Mouse (Mus musculus) 3134 (cell line): ENCODE measurements around the gene Itpr1.

Experiments
- DNase-seq: peaks from one replicate; pipeline ENCODE4 v3.0.0-alpha.2; 2011; ENCODE audit warnings: low spot score; ENCODE audit not compliant: insufficient read length; ENCODE audit errors: extremely low read depth

Itpr1 gene

DNA sequence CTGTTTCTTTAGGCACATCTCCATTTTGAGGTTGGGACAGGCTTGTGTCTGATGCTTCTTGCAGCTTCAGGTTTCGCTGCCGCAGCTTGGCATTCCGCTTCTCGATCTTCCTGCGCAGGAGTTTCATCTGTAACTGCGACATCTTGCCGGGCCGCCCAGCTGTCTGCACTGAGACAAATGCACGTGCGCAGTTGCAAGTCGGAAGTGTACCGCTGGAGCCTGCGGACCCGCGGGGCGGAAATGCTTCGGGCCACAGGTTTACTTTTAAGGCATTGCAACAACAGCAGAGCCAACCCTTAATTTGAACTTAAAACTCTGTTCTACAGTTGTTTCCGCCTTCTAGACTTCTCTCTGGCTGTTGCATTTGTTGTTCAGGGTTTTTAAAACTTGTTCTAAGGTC is 352.6 kb downstream of the Itpr1 start:
- peak; percentile 13 for DNase-seq

DNA sequence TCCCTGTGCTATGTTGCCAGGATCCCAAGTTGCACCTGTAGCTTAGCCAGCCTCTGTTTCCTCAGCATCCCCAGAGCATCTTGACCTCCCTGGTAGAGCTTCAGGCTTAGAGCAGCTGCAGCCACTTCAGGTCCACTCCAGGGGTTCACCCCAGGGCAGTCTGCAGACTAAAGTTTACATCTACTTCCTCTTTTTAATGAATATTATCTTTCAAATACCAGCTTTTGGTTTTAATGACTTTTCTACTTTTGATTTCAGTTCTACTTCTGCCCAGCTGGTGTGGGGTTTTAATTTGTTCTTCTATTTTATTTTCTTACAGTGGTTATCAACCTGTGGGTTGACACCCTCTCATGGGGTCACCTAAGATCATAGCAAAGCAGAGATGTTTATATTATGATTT is 353.7 kb downstream of the Itpr1 start:
- DNase-seq = no peak

DNA sequence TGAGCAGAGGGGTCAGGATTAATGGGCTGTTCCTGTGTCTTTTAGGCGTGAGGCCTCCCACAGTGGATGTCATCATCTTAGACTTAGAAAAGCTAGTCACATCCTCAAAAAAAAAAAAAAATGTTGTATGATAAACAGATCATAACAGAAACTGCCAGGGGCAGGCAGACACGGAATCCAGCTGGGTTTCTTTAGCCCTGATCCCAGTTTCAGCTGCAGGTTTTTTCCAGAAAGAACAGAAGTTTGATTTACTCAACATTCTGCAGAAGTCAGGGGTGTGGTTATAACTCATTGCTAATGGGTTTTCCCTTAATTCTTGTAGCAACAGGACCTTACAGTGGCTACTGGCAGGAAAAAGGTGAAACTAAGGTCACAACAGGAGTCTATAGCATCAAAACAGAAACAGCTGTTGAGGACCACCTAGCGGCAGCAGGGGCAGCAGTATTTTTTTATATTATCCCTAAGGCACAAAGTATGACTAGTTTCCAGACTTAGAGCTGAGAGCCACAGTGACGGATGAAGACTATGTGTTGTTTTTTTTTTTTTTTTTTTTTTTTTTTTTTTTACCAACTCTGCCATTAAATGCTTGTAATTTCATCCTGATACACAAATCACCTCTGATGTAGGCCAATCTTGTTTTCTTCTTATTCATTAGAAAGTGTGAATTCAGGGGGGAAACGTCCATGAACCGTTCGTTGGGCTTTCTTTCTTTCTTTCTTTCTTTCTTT is 356.7 kb downstream of the Itpr1 start:
- peak; percentile 16 for DNase-seq

DNA sequence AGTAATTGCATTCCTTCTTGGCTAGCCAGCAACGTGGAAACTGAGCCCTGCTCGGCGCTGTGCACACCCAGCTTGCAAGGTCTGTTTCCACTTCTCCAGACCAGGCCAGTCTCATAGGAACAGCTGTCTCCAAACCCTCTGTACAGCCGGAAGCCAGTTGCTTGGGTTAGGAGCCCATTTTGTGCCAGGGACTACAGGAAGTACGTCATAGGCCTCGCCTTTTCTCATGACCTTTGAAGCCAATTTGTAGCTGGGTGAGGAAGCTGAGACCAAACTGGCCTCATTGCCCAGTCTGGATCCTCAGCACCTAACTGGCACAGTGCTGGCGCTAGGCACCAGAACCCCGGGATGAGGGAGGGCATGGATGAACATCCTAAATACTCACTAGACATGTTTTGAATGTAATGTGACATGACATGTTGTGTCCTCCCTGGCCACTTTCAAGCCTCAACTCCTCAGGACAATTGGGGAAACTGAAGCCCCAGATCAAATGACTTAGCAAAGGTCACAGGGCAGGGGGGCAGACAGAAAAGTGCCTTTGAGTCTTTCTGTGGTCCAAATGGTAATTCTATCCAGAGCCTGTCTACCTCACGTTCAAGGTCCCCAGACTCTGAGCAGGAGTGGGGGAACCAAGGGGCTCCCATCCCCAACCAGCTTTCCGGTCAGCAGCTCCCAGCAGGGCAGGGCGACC is 357.6 kb downstream of the Itpr1 start:
- DNase-seq = peak; percentile 53

DNA sequence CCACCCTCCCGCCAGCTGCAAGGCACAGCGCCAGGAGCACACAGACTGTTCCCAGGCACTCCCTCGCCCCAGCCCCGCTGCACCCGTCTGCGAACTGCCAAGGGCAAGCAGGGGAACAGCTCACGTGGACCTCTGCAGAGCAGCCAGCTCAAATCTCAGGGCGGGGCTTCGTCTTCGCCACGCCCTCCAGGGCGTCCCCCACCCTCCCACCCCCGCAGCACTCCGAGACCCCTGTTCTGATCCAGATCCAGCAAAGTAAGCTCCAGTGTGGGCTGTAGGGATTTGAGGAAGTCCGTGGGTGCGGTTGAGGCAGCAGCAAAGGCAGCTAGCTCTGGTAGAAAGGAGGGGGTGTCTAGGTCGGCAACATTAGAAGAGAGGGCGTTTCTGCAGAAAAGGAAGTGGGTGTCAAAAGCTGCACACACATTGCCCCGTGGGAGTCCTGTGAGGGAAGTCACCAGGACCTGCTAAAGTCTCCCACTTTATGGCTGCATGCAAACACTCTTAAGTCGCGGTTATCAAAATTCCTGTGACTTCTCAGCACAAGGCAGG is 358.2 kb downstream of the Itpr1 start:
- DNase-seq = peak; percentile 86

DNA sequence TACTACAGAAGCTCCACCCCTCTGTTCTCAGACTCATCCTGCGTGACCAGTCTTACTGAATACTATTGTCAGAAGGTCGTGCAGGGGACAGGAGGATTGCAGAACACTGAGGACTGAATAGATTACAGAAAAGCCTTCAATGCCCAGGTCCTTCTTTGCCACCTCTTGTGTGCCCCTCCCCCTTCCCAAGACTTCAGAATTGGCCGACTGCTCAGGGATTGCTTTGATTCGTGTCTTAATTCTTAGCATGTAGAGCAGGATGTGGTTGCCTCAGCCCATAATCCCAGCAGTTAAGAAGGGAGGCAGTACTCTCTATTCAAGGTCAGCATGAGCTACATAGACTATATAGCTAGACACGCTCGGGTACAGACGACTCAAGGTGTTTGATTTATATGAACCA is 359.8 kb downstream of the Itpr1 start:
- DNase-seq = no peak

DNA sequence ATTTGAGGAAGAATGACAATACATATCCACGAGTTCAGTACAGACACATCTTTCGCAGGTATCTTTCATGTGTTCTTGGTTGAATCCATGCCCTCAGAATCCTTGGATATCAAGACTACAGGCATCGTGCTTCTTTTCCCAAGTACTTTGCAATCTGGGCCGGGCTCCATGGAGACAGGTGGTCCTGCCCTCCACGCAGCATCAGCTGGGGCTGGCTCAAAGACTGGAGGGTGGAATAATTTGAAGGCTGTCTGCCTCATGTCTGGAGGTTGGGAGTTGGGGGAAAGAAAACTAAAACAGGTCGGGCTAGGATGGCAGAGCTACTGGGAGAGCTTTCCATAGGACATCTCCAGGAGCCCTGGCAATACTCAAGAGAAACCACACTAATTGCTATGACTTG is 364.2 kb downstream of the Itpr1 start:
- DNase-seq = no peak

DNA sequence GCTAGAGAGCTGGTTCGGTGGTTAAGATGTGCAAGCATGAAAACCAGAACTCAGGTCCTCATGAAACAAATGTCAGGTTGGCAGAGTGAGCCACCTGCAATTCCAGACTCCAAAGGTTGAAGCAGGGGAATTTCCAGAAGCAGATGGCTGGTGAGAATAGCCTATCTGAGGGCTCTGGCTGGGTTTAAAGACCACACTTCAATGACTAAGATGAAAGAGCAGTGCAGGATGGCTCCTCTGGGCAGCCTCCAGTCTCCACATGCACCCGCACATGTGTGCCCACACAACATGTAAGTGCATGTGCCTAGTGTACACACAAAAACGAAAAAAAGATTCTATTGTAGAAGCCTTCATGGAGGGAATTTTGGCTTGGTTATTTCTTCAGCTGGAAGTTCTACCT is 375.5 kb downstream of the Itpr1 start:
- DNase-seq = no peak

- DNase-seq = no peak
These were observed 379.3 kb downstream of the Itpr1 start for GRCm38 (mm10) chr6:108592227-108592626.

DNA sequence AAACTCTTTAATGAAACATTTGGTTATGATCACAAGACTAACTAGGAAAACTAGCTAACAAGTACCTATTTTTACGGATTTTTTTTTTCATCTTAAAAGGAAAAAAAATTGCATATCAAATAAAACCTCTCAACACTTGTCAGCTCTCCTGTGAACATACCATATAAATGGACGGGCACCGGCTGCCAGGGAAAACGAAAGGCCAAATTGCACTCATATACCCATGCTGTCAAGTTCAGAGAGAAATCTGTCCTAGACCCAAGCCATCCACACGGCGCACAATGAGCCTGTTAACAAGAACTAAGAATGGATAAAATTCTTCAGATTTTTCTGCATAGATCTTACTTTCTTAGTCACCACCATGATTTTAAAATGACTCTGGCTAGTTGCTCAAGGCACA is 379.7 kb downstream of the Itpr1 start:
- DNase-seq = no peak

DNA sequence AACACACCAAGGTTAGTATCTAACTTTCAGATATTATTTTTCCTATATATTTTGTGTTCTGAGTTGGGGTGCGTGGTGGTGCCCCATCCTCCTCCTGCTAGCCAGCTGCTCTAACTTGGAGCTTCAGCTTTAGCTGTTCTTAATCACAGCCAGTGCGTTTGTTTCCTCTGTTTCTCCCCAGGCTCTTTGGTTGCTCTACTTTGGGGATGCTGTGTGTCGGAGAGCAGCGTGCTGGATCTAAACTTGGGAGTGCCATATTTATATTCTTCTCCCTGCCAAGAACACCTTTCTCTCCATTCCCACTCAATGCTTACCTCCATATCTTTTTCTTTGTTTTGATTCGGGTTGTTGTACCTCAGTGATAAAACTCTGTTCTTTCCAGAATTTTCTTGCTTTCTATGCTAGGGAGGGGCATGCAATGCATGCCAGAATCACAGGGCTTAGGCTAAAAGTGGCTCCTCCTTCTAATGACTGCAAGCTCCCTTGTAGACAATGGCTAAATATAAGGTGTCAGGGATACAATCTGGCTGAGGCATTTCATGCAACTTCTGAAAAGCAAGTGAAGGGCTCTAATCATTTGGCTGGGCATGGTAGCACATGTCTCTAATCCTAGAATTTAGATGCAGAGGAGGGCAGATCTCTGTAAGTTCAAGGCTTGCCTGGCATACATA is 381.4 kb downstream of the Itpr1 start:
- no peak for DNase-seq

- no peak for DNase-seq
These were observed 385.8 kb downstream of the Itpr1 start for GRCm38 (mm10) chr6:108598691-108599090.

DNA sequence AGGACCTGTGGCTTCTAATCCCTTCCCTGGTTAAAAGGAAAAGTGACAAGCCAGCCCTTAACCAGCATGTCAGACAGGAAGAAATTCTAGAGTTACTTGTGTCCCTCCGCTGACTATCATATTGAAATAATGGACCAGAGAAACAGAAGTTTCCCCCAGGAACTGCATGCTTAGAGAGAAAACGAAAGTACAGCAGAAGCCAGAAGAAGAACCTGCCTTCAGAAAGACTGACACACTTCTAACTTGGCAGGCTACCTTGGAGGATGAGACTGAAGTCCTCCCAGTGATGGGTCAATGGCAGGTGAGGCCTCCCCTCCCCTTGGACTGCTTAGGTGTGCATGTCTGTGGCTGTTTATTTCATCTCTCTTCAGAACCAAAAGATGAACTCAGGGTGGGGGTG is 386.4 kb downstream of the Itpr1 start:
- DNase-seq = no peak
